16 mouse cellular contexts compared by ENCODE assay signal in the genomic region with DNA sequence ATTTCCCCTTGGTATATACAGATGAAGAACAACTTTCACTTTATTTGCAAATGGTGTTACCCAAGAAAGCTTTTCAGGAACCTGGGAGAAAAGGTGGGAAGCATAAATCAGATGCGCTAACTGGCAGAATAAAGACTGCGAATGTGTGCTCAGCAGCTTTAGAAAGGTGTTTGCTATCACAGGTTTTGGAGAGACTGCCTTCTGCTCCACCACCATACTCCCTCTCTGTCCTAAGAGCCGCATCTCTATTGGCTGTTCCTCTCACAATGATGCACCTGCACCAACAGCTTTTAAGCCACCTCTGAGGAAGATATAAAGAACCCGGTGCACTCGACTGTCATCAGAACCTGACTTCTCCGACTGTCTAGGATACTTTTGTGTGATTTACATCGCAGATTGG.
"Had no signal": no experiment of that assay in that cellular context is flagged by ENCODE, and none has a peak within 500 bp of the region (broad histone marks: within the 10 kb centered on the region; RNA-seq: fewer than 3 reads in every experiment).

No protein-coding gene starts in this region.

- ATAC-seq: liver, embryonic 12.5 days; liver, postnatal 0 days; lung, postnatal 0 days; midbrain, embryonic 13.5 days; midbrain, embryonic 15.5 days; midbrain, embryonic 16.5 days had no signal

- DNase-seq: left cerebral cortex, postnatal 4 days; liver; liver, embryonic 13.5 days; liver, postnatal 0 days; lung, adult 2 months; lung, embryonic 14.5 days; lung, postnatal 10 days; lung, postnatal 14 days; lung, postnatal 36 days; lung, postnatal 4 days; midbrain, embryonic 14.5 days had no signal
